Mouse (Mus musculus) CH12.LX (cell line): ENCODE results near the gene Mbd6. TPM values are rescaled to one million over a fixed set of nuclear protein-coding genes. Genes with fewer than 3 reads are reported as not detected.
"Not testable (repeated sequence)": the region's sequence is repeated elsewhere in the genome, so short reads cannot be mapped to it uniquely, and the experiment has no call there.

Experiments used
- DNase-seq: peaks from one replicate; pipeline ENCODE4 v3.0.0-alpha.2; 2013; ENCODE audit errors: extremely low read depth
- H3K27ac ChIP-seq: 2 replicates; pipeline ENCODE4 v1.5.1; 2012; ENCODE audit warnings: low read depth, mild to moderate bottlenecking, control low read depth, moderate library complexity; ENCODE audit not compliant: insufficient read depth
- H3K27me3 ChIP-seq: replicated peaks from 2 replicates; pipeline ENCODE3; 2012; ENCODE audit warnings: inconsistent platforms
- H3K36me3 ChIP-seq, 2 experiments: replicated peaks in 1 of 2; 2 replicates each; pipeline versions ENCODE3 to v1.6.1; 2012; ENCODE audit warnings: inconsistent platforms in 1 of 2, low read length in 1 of 2, mild to moderate bottlenecking in 1 of 2, mixed read lengths in 1 of 2, moderate library complexity in 1 of 2; ENCODE audit not compliant: control insufficient read depth in 1 of 2, insufficient read depth in 1 of 2
- H3K4me1 ChIP-seq, 2 experiments: 2 replicates each; pipeline ENCODE4 v1.6.1; 2012; ENCODE audit warnings: inconsistent platforms in 1 of 2, moderate library complexity in 1 of 2; ENCODE audit not compliant: insufficient read depth in 2 of 2, control insufficient read depth in 1 of 2
- H3K4me2 ChIP-seq: 2 replicates; pipeline ENCODE4 v1.6.1; 2012; ENCODE audit warnings: low read depth, mild to moderate bottlenecking, control low read depth; ENCODE audit not compliant: poor library complexity, insufficient read depth, severe bottlenecking
- H3K4me3 ChIP-seq, 3 experiments: fragments of 150-350 bp in 1 of 3; sonication (generic) in 1 of 3; replicated peaks in 1 of 3; 2 replicates each; pipeline versions ENCODE3 to v1.5.1; 2011 to 2012; ENCODE audit warnings: low read depth in 2 of 3, low read length in 2 of 3, mild to moderate bottlenecking in 2 of 3, moderate library complexity in 2 of 3, control low read depth in 1 of 3, improper control_type of control experiment in 1 of 3, inconsistent platforms in 1 of 3, mixed read lengths in 1 of 3; ENCODE audit not compliant: poor library complexity in 1 of 3
- H3K79me2 ChIP-seq: replicated peaks from 2 replicates; pipeline ENCODE4 v1.6.1; 2012; ENCODE audit warnings: mild to moderate bottlenecking, moderate library complexity; ENCODE audit not compliant: control insufficient read depth, poor library complexity, insufficient read depth, severe bottlenecking; ENCODE audit errors: extremely low read depth
- H3K9ac ChIP-seq: 2 replicates; pipeline ENCODE4 v1.6.1; 2012; ENCODE audit warnings: low read depth, mild to moderate bottlenecking, control low read depth, moderate library complexity; ENCODE audit not compliant: insufficient read depth
- H3K9me3 ChIP-seq: replicated peaks from 2 replicates; pipeline ENCODE3; 2012; ENCODE audit warnings: low read length, inconsistent platforms, mixed read lengths
- CHD1 ChIP-seq: IDR thresholded peaks from 2 replicates; pipeline ENCODE4 v1.6.1; 2012; ENCODE audit warnings: low read depth, low read length, improper control_type of control experiment, inconsistent platforms
- CHD2 ChIP-seq: IDR thresholded peaks from 2 replicates; pipeline ENCODE4 v1.6.1; 2011; ENCODE audit warnings: low read length, improper control_type of control experiment
- CTCF ChIP-seq, 2 experiments: IDR thresholded peaks in 1 of 2; conservative IDR thresholded peaks in 1 of 2; 2 replicates each; pipeline ENCODE4 v1.5.1; 2011 to 2012; ENCODE audit warnings: low read depth in 2 of 2, low read length in 2 of 2, improper control_type of control experiment in 1 of 2, inconsistent platforms in 1 of 2, mild to moderate bottlenecking in 1 of 2, moderate library complexity in 1 of 2
- ETS1 ChIP-seq: conservative IDR thresholded peaks from 2 replicates; pipeline ENCODE4 v1.6.1; 2012; ENCODE audit warnings: low read depth, mild to moderate bottlenecking, inconsistent platforms, low read length, improper control_type of control experiment, moderate library complexity
- GABPA ChIP-seq: IDR thresholded peaks from 2 replicates; pipeline ENCODE4 v1.6.1; 2012; ENCODE audit warnings: low read depth, low read length, improper control_type of control experiment, inconsistent platforms; ENCODE audit not compliant: insufficient replicate concordance
- HCFC1 ChIP-seq: IDR thresholded peaks from 2 replicates; pipeline ENCODE4 v1.6.1; 2012; ENCODE audit warnings: low read depth, mild to moderate bottlenecking, inconsistent platforms, low read length, improper control_type of control experiment
- MAX ChIP-seq: IDR thresholded peaks from 2 replicates; pipeline ENCODE4 v1.6.1; 2011; ENCODE audit warnings: low read length, improper control_type of control experiment
- MXI1 ChIP-seq: IDR thresholded peaks from 2 replicates; pipeline ENCODE4 v1.6.1; 2011; ENCODE audit warnings: mild to moderate bottlenecking, low read depth, low read length, improper control_type of control experiment
- MYC ChIP-seq: IDR thresholded peaks from 2 replicates; pipeline ENCODE4 v1.6.1; 2011; ENCODE audit warnings: low read depth, mild to moderate bottlenecking, improper control_type of control experiment, low read length
- POLR2A ChIP-seq: IDR thresholded peaks from 2 replicates; pipeline ENCODE4 v1.6.1; 2011; ENCODE audit warnings: low read depth, mild to moderate bottlenecking, improper control_type of control experiment, low read length
- POLR2AphosphoS2 ChIP-seq: IDR thresholded peaks from 2 replicates; pipeline ENCODE4 v1.6.1; 2011; ENCODE audit warnings: low read depth, low read length, improper control_type of control experiment
- RCOR1 ChIP-seq: conservative IDR thresholded peaks from 2 replicates; pipeline ENCODE4 v1.6.1; 2012; ENCODE audit warnings: low read depth, mild to moderate bottlenecking, inconsistent platforms, low read length, improper control_type of control experiment
- SIN3A ChIP-seq: IDR thresholded peaks from 2 replicates; pipeline ENCODE4 v1.6.1; 2012; ENCODE audit warnings: low read length, improper control_type of control experiment, inconsistent platforms
- TBP ChIP-seq: conservative IDR thresholded peaks from 2 replicates; pipeline ENCODE4 v1.6.1; 2011; ENCODE audit warnings: low read depth, low read length, improper control_type of control experiment
- TCF12 ChIP-seq: IDR thresholded peaks from 2 replicates; pipeline ENCODE4 v1.6.1; 2014; ENCODE audit warnings: low read depth, mild to moderate bottlenecking, inconsistent platforms, low read length, improper control_type of control experiment
- USF1 ChIP-seq: IDR thresholded peaks from 2 replicates; pipeline ENCODE4 v1.6.1; 2014; ENCODE audit warnings: low read depth, mild to moderate bottlenecking, inconsistent platforms, low read length, improper control_type of control experiment
- USF2 ChIP-seq: conservative IDR thresholded peaks from 2 replicates; pipeline ENCODE4 v1.6.1; 2011; ENCODE audit warnings: low read depth, low read length, improper control_type of control experiment
- ZKSCAN1 ChIP-seq: IDR thresholded peaks from 2 replicates; pipeline ENCODE4 v1.6.1; 2012; ENCODE audit warnings: low read depth, inconsistent platforms, low read length, improper control_type of control experiment, borderline replicate concordance
- dilution Hi-C: fragments of 300-500 bp; cut with MboI; formaldehyde crosslinking; loops from 2 replicates; pipeline ENCODE4 v1.14.3; 2020; ENCODE audit warnings: low sequenced_read_pairs; ENCODE audit not compliant: extremely low pct_unique_long_range_greater_than_20kb, extremely low pct_ligation_motif_present
- in situ Hi-C: fragments of 300-500 bp; cut with MboI; formaldehyde crosslinking; loops from 3 replicates; pipeline ENCODE4 v1.14.3; 2019; ENCODE audit warnings: low sequenced_read_pairs, low pct_ligation_motif_present, low pct_unique_long_range_greater_than_20kb, mixed read lengths
- polyA plus RNA-seq: library from polyadenylated mRNA; unstranded; fragments of >175 nt; gene quantifications from 2 replicates; pipeline ENCODE4 v1.2.1, GENCODE M21; 2012; ENCODE audit warnings: low read depth; ENCODE audit not compliant: insufficient read length
- total RNA-seq, 2 experiments: library from RNA; depleted of rRNA; stranded (reverse); fragments of 300-350 nt in 1 of 2; fragments of >200 nt in 1 of 2; gene quantifications; 2 replicates each; pipeline ENCODE4 v1.2.3; 2012 to 2014

Gene Mbd6
- total and polyA plus RNA-seq, 3 experiments = 0.74 to 16.5 (median 2.7) TPM

DNA sequence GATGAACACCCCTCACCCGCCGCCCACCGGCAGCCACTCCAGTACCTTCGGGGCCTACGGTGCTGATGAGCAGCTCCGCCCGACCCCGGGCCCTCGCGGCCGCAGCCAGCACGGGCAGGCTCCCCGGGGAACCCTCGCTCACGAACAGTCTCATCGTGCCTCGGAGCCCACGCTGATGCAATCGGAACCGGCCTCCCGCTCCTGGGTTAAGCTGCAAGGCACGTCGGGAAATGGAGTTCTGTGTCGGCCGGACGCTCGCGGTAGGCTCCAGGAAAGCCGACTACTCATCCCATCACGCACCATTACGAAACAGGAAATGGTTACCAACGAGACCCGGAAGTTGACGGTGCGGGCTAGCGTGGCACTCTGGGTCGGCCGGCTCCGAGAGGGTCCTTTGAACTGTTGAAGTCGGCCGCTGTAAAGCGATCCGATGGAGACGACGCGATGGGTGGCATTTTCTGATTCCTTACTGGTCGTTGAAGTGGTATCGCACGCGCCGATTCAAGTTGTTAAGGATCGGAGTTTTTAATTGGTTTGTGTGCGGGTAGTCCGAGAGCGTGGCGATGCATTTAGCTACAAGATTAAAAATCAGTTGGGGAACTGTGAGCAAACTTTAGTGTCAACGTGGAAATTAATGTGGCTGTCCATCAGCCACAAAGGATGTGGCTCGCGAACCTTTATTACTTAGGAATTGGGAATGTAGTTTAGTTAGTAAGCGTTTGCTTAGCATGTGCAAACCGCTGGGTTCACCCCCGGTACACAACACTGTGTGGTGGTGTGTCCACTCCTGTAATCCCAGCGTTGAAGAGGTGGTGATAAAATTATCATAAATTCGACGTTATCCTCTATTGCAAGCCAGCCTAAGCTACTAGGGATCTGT is 22.9 kb upstream of the Mbd6 start, which contains the start of gene Mars (continued):
- TF ChIP-seq USF2 (no peak; the same call in 1 of the 2 replicates), CHD2 (peak; percentile 12; the same call in 1 of the 2 replicates), GABPA (peak; percentile 66; the same call in 1 of the 2 replicates), MAX (peak; percentile 90), USF1 (no peak; the same call in 1 of the 2 replicates), CHD1 (peak; percentile 83; the same call in 1 of the 2 replicates), ZKSCAN1 (no peak), POLR2AphosphoS2 (peak; percentile 49; the same call in 1 of the 2 replicates), ETS1 (peak; percentile 45), RCOR1 (no peak), MXI1 (peak; percentile 78), HCFC1 (peak; percentile 95), TCF12 (peak; percentile 72)

GRCm38 (mm10) chr10:127310523-127311475 is 22.0 kb upstream of the Mbd6 start:
- peak overlapping the region; percentile 74 for H3K4me2 ChIP-seq
- dilution Hi-C loops = no loop called here
- H3K4me1 ChIP-seq = peaks cover 5 to 17% of the 10 kb centered on the region in 2 experiments
- H3K9ac ChIP-seq = peak overlapping the region; percentile 93
- peak overlapping the region; percentile 80 to 97 (median 83) for H3K4me3 ChIP-seq
- H3K79me2 ChIP-seq = peaks cover 22% of the 10 kb centered on the region
- peak; percentile 92 for DNase-seq
- H3K9me3 ChIP-seq = no peaks in the 10 kb centered on the region
- TF ChIP-seq MXI1 = peak; percentile 87; the same call in 1 of the 2 replicates
- TF ChIP-seq USF2 = no peak
- TF ChIP-seq MAX = peak; percentile 87; the same call in 1 of the 2 replicates
- peak; percentile 70; the same call in 1 of the 2 replicates for TF ChIP-seq SIN3A
- peak; percentile 87 for TF ChIP-seq TBP
- peak; percentile 98 for TF ChIP-seq MYC
- TF ChIP-seq POLR2A = peak; percentile 75
- peak; percentile 99 for TF ChIP-seq CHD2
- TF ChIP-seq CHD1 = 0 out of 2 replicates have a peak, but pooled peaks have one; percentile 9
- peak; percentile 37; the same call in 1 of the 2 replicates for TF ChIP-seq POLR2AphosphoS2
- no peak for TF ChIP-seq CTCF (conservative IDR thresholded peaks at IDR 0.05 in 1 of 2, IDR thresholded peaks at IDR 0.05 in 1 of 2; ENCODE audit: low read depth in 2 of 2, low read length in 2 of 2)
- TF ChIP-seq, all 38 proteins: peak for 9
- Histone ChIP-seq H3K27ac (peak overlapping the region; percentile 91), H3K36me3 (peaks cover 39 to 41% of the 10 kb centered on the region in 2 experiments), H3K27me3 (no peaks in the 10 kb centered on the region)
- in situ Hi-C loops = no loop called here

GRCm38 (mm10) chr10:127309167-127309566 is 20.3 kb upstream of the Mbd6 start:
- DNase-seq, H3K4me3 ChIP-seq, H3K27ac ChIP-seq, H3K9ac ChIP-seq, H3K9me3 ChIP-seq, in situ Hi-C loops, dilution Hi-C loops, H3K27me3 ChIP-seq, H3K4me2 ChIP-seq: not testable (repeated sequence)
- Histone ChIP-seq H3K79me2 (peaks cover 28% of the 10 kb centered on the region), H3K36me3 (peaks cover 55 to 57% of the 10 kb centered on the region in 2 experiments), H3K4me1 (peaks cover 5 to 17% of the 10 kb centered on the region in 2 experiments)
